Mouse (Mus musculus) C3H10T1/2 (cell line): ENCODE results near the gene Lipf. TPM values are rescaled to one million over a fixed set of nuclear protein-coding genes. Genes with fewer than 3 reads are reported as not detected.

Experiments used
- polyA plus RNA-seq, 2 experiments: library from polyadenylated mRNA; unstranded; fragments of >200 nt; fragmentation: generic; extraction: Trizol; gene quantifications; one replicate each; pipeline ENCODE4 v1.2.1; 2012; ENCODE audit warnings: missing spikeins in 2 of 2

Lipf gene
- polyA plus RNA-seq: not detected

GRCm38 (mm10) chr19:33960887-33961286 is at the start of gene Lipf:
Gene Lipf, plus strand, starts transcription at chr19:33961187.

GRCm38 (mm10) chr19:34008002-34008401 is 47.0 kb downstream of the Lipf start, which contains the start of gene Lipk:
Gene Lipk, plus strand, starts transcription at chr19:34008290.

Other genes with a start within 250 kb of the Lipf start
- gene Lipo2, start 209.8 kb upstream of the Lipf start, polyA plus RNA-seq: not detected
- gene Lipo3, start 199.2 kb upstream of the Lipf start, polyA plus RNA-seq: under 1 TPM in 1 of 2 experiments, not detected in 1; 0.12 TPM
- gene Lipo1, start 173.7 kb upstream of the Lipf start, polyA plus RNA-seq: not detected
- not detected for gene Lipk, start 47.1 kb downstream of the Lipf start, polyA plus RNA-seq
- gene Lipn, start 106.2 kb downstream of the Lipf start, polyA plus RNA-seq: not detected
- gene Lipm, start 139.7 kb downstream of the Lipf start, polyA plus RNA-seq: not detected
- gene Ankrd22, start 204.9 kb downstream of the Lipf start, polyA plus RNA-seq: not detected
- gene Stambpl1, start 231.0 kb downstream of the Lipf start, polyA plus RNA-seq: 10 to 100 TPM in 1 of 2 experiments, 1 to 10 TPM in 1; 3.1 to 15.1 TPM